Mouse (Mus musculus): ENCODE data around the gene Slc45a1.

DNA sequence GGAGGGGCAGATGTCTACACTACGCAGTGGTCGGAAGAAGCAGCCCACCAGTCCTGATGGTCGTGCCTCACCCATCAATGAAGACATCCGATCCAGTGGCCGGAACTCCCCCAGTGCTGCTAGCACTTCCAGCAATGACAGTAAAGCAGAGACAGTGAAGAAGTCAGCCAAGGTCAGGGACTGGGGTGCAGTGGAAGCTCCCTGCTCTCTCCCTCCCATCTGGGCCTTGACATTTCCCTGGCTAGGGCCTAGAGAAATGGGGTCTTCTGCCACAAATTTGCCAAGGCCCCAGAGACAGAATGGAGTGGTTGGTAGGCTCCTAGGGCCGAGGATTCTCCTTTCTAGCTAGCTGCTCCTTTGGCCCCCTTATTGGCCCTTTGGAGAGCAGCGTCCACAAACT lies 38.3 kb downstream of the Slc45a1 start:
- no peak for TF ChIP-seq EP300 (IDR thresholded peaks at IDR 0.05; ENCODE audit: low read depth)
- TF ChIP-seq CTCF (IDR thresholded peaks at IDR 0.05; ENCODE audit: low read depth) = no peak
